In genomic region chr13:46703138-46703537, GRCm38 (mm10) we compare ENCODE assay signal across 10 mouse cellular contexts. TPM values are rescaled to one million over a fixed set of nuclear protein-coding genes. Genes with fewer than 3 reads are reported as not detected.
A peak's percentile ranks its signal among the peaks of the same experiment; 100 is the strongest.
DNase-seq lines count a peak whose midpoint lies in the region; ATAC-seq and TF ChIP-seq lines count a peak whose summit lies in the region.
"Had no signal": no experiment of that assay in that cellular context is flagged by ENCODE, and none has a peak within 500 bp of the region (broad histone marks: within the 10 kb centered on the region; RNA-seq: fewer than 3 reads in every experiment).

No protein-coding gene starts in this region.

- WGBS in kidney, adult 2 months: 75% methylated on average over 5 of the region's 5 CpGs
- 90% methylated on average over 5 of the region's 5 CpGs for WGBS in kidney, embryonic 16.5 days
- 80% methylated on average over 5 of the region's 5 CpGs for WGBS in bone marrow, adult 2 months

- H3K4me1 ChIP-seq in kidney, adult 2 months (ENCODE audit: control insufficient read depth, insufficient read depth, low read length): no peaks in the 10 kb centered on the region
- H3K4me1 ChIP-seq in kidney, embryonic 16.5 days (ENCODE audit: insufficient read depth, low read length): no peaks in the 10 kb centered on the region
- no peaks in the 10 kb centered on the region for H3K4me1 ChIP-seq in bone marrow, adult 2 months (ENCODE audit: control insufficient read depth, insufficient read depth, low read length)
- H3K4me1 ChIP-seq: forebrain, embryonic 12.5 days; limb, embryonic 15.5 days; neural tube, embryonic 13.5 days had no signal

- no peaks in the 10 kb centered on the region for H3K9me3 ChIP-seq in kidney, embryonic 16.5 days (ENCODE audit: low read length)
- H3K9me3 ChIP-seq: forebrain, embryonic 12.5 days; limb, embryonic 15.5 days; neural tube, embryonic 13.5 days had no signal

- no peak for ATAC-seq in kidney, embryonic 16.5 days (ENCODE audit: low FRiP score, low TSS enrichment)
- peak; percentile 65 for ATAC-seq in megakaryocyte progenitor cell, adult 5-6 weeks (replicated peaks; ENCODE audit: poor library complexity)

- TF ChIP-seq CTCF in kidney, adult 2 months (conservative IDR thresholded peaks at IDR 0.05; ENCODE audit: insufficient read depth, insufficient read length, low read depth, low read length): peak; percentile 63
- peak; percentile 40; the same call in 1 of the 2 replicates for TF ChIP-seq CTCF in bone marrow, adult 2 months (IDR thresholded peaks at IDR 0.05; ENCODE audit: control insufficient read depth, insufficient read depth, low read length)

- H3K9ac ChIP-seq in kidney, embryonic 16.5 days (replicated peaks; ENCODE audit: low read length): no peak overlapping the region
- H3K9ac ChIP-seq: forebrain, embryonic 12.5 days; limb, embryonic 15.5 days; neural tube, embryonic 13.5 days had no signal

- no peak overlapping the region for H3K4me3 ChIP-seq in kidney, adult 2 months (ENCODE audit: insufficient read depth, low read depth, low read length)
- H3K4me3 ChIP-seq in kidney, embryonic 16.5 days (ENCODE audit: low read length): no peak overlapping the region
- H3K4me3 ChIP-seq in bone marrow, adult 2 months (replicated peaks; ENCODE audit: control insufficient read depth, low read depth, low read length): no peak overlapping the region
- H3K4me3 ChIP-seq: forebrain, embryonic 12.5 days; limb, embryonic 15.5 days; neural tube, embryonic 13.5 days had no signal

- no peak overlapping the region for H3K27ac ChIP-seq in kidney, adult 2 months (ENCODE audit: insufficient read depth, low read depth, low read length)
- no peak overlapping the region for H3K27ac ChIP-seq in kidney, embryonic 16.5 days (ENCODE audit: low read length)
- H3K27ac ChIP-seq in bone marrow, adult 2 months (ENCODE audit: control insufficient read depth, insufficient read depth, low read depth, low read length, poor library complexity): no peak overlapping the region
- H3K27ac ChIP-seq: forebrain, embryonic 12.5 days; limb, embryonic 15.5 days; neural tube, embryonic 13.5 days had no signal

- peak; percentile 47 for DNase-seq in kidney, adult 2 months
- peak; percentile 20 to 33 for DNase-seq in CD8-positive naive resting alpha-beta T cell, adult 2 months (ENCODE audit: low read depth in 2 of 2, low spot score in 2 of 2)
- DNase-seq in left cerebral cortex, adult 8-10 months (ENCODE audit: low spot score in 2 of 2): no peak
- DNase-seq in Muller cell, postnatal 12 days (ENCODE audit: inconsistent ontology term): no peak

- TF ChIP-seq POLR2A in kidney, adult 2 months (IDR thresholded peaks at IDR 0.05; ENCODE audit: low read depth, low read length): no peak
- no peak for TF ChIP-seq POLR2A in bone marrow, adult 2 months (IDR thresholded peaks at IDR 0.05; ENCODE audit: borderline replicate concordance, control insufficient read depth, low read depth, low read length)

- H3K27me3 ChIP-seq in kidney, adult 2 months (replicated peaks; ENCODE audit: control insufficient read depth, insufficient read depth, low read length): no peaks in the 10 kb centered on the region
- H3K27me3 ChIP-seq in kidney, embryonic 16.5 days (ENCODE audit: insufficient read depth, low read length): no peaks in the 10 kb centered on the region
- H3K27me3 ChIP-seq: forebrain, embryonic 12.5 days; limb, embryonic 15.5 days; neural tube, embryonic 13.5 days had no signal

- H3K36me3 ChIP-seq in kidney, adult 2 months (ENCODE audit: control insufficient read depth, insufficient read depth, low read length): peaks cover 1% of the 10 kb centered on the region; the same call in 1 of the 2 replicates
- H3K36me3 ChIP-seq in kidney, embryonic 16.5 days (ENCODE audit: insufficient read depth, low read length): peaks cover 8% of the 10 kb centered on the region; the same call in 1 of the 2 replicates

- H3K4me2 ChIP-seq in kidney, embryonic 16.5 days (replicated peaks; ENCODE audit: low read depth, low read length): no peak overlapping the region
- H3K4me2 ChIP-seq: forebrain, embryonic 12.5 days; limb, embryonic 15.5 days; neural tube, embryonic 13.5 days had no signal

RNA-seq across cellular contexts. Expression of gene Nup153, which starts 24.6 kb away (rescaled TPM):
- polyA plus RNA-seq in kidney, adult 2 months (2012; rRNA removed): 38.2 and 42.0 TPM in 2 replicates
- 23.0 and 23.3 TPM in 2 replicates for polyA plus RNA-seq in kidney, embryonic 16.5 days (2015; fragmentation: Nextera tagmentation; extraction: Ambion mirVana)
- 26.7 and 46.7 TPM in 2 replicates for polyA plus RNA-seq in bone marrow, adult 2 months (2011; ENCODE audit: insufficient read depth, insufficient read length, low replicate concordance, missing spikeins)
- total RNA-seq in megakaryocyte progenitor cell, adult 5-6 weeks (2015): 96.9 and 126 TPM in 2 replicates
- 67.7 and 72.3 TPM in 2 replicates for total RNA-seq in megakaryocyte progenitor cell, adult 5-6 weeks (2017)
- 10 to 100 TPM; 47.2 to 54.8 (median 50.0) TPM for total RNA-seq in left cerebral cortex, adult 8-10 months (2022)

RNA-seq across cellular contexts. Expression of gene Fam8a1, which starts 33.8 kb away (rescaled TPM):
- 20.4 and 21.5 TPM in 2 replicates for polyA plus RNA-seq in kidney, adult 2 months (2012; rRNA removed)
- polyA plus RNA-seq in kidney, embryonic 16.5 days (2015; fragmentation: Nextera tagmentation; extraction: Ambion mirVana): 7.1 and 8.1 TPM in 2 replicates
- 4.7 and 7.4 TPM in 2 replicates for polyA plus RNA-seq in bone marrow, adult 2 months (2011; ENCODE audit: insufficient read depth, insufficient read length, low replicate concordance, missing spikeins)
- 13.2 and 17.7 TPM in 2 replicates for total RNA-seq in megakaryocyte progenitor cell, adult 5-6 weeks (2015)
- 7.0 TPM in 2 replicates for total RNA-seq in megakaryocyte progenitor cell, adult 5-6 weeks (2017)
- 10 to 100 TPM; 79.0 to 84.9 (median 81.5) TPM for total RNA-seq in left cerebral cortex, adult 8-10 months (2022)

Comparison
In these comparisons a context has a peak if more than half of its experiments do, and no peak if none do; other contexts are left out.
1. DNase-seq: peak in kidney, adult 2 months (single experiment) and CD8-positive naive resting alpha-beta T cell, adult 2 months (2 of 2); none in left cerebral cortex, adult 8-10 months (0 of 2) and Muller cell, postnatal 12 days (single experiment).